Mouse (Mus musculus) forebrain, embryonic 12.5 days (tissue): ENCODE measurements at regions not wholly inside any gene's neighbourhood (a gene's known extent, or its start where the extent isn't known, plus 50 kb on each side); places are given as distances from the start of the nearest gene placed in this dataset.

Source experiments
- ATAC-seq: fragments of 200-750 bp; cut with Nextera tagmentation; 2 replicates; pipeline ENCODE4 v1.8.0; 2017; ENCODE audit warnings: moderate TSS enrichment; ENCODE audit not compliant: low FRiP score
- H3K27ac ChIP-seq: fragments of 300-500 bp; sonication (generic); 2 replicates; pipeline ENCODE4 v1.5.1; 2016; ENCODE audit warnings: mild to moderate bottlenecking
- H3K27me3 ChIP-seq: fragments of 300-500 bp; sonication (generic); 2 replicates; pipeline ENCODE4 v1.6.1; 2016; ENCODE audit warnings: mild to moderate bottlenecking
- H3K36me3 ChIP-seq: fragments of 300-500 bp; sonication (generic); replicated peaks from 2 replicates; pipeline ENCODE4 v1.6.1; 2016; ENCODE audit warnings: mild to moderate bottlenecking
- H3K4me1 ChIP-seq: fragments of 300-500 bp; sonication (generic); 2 replicates; pipeline ENCODE4 v1.6.1; 2016
- H3K4me2 ChIP-seq: fragments of 300-500 bp; sonication (generic); 2 replicates; pipeline ENCODE4 v1.6.1; 2016; ENCODE audit warnings: mild to moderate bottlenecking, moderate library complexity
- H3K4me3 ChIP-seq: fragments of 300-500 bp; sonication (generic); replicated peaks from 2 replicates; pipeline ENCODE4 v1.5.1; 2016; ENCODE audit warnings: mild to moderate bottlenecking
- H3K9ac ChIP-seq: fragments of 300-500 bp; sonication (generic); 2 replicates; pipeline ENCODE4 v1.6.1; 2016; ENCODE audit warnings: mild to moderate bottlenecking
- H3K9me3 ChIP-seq: fragments of 300-500 bp; sonication (generic); 2 replicates; pipeline ENCODE4 v1.6.1; 2016
- WGBS: fragments of 180-500 bp; shearing (Covaris S2); methylation state at CpG from one replicate; pipeline ENCODE4 v1.1.7; 2016; 5-methylcytosine and 5-hydroxymethylcytosine counted together

- Histone ChIP-seq H3K27ac (no peak overlapping the region), H3K27me3 (no peaks in the 10 kb centered on the region), H3K4me2 (no peak overlapping the region), H3K9ac (no peak overlapping the region), H3K36me3 (no peaks in the 10 kb centered on the region), H3K4me3 (no peak overlapping the region), H3K4me1 (no peaks in the 10 kb centered on the region), H3K9me3 (no peaks in the 10 kb centered on the region)
- no peak for ATAC-seq
- WGBS: 90% methylated on average over 1 of the region's 1 CpGs
Measured at GRCm38 (mm10) chr4:90003898-90004297, 214.7 kb upstream of the Zfp352 start.

GRCm38 (mm10) chr4:90012723-90013122, 205.9 kb upstream of the Zfp352 start:
- Histone ChIP-seq H3K4me1 (no peaks in the 10 kb centered on the region), H3K4me2 (no peak overlapping the region), H3K4me3 (no peak overlapping the region), H3K27me3 (no peaks in the 10 kb centered on the region), H3K36me3 (no peaks in the 10 kb centered on the region), H3K9ac (no peak overlapping the region), H3K27ac (no peak overlapping the region), H3K9me3 (no peaks in the 10 kb centered on the region)
- ATAC-seq: no peak
- WGBS: 95% methylated on average over 1 of the region's 1 CpGs

- Histone ChIP-seq H3K9me3 (no peaks in the 10 kb centered on the region), H3K4me3 (no peak overlapping the region), H3K27me3 (no peaks in the 10 kb centered on the region), H3K27ac (no peak overlapping the region), H3K4me1 (no peaks in the 10 kb centered on the region), H3K36me3 (no peaks in the 10 kb centered on the region), H3K4me2 (no peak overlapping the region), H3K9ac (no peak overlapping the region)
- ATAC-seq: no peak
Measured at GRCm38 (mm10) chr4:90014203-90014602, 204.4 kb upstream of the Zfp352 start.
